Mouse (Mus musculus) adrenal gland, adult 8-10 months (tissue): Measurements from ENCODE around the gene Vwa2. TPM values are rescaled to one million over a fixed set of nuclear protein-coding genes. Genes with fewer than 3 reads are reported as not detected.

Experiments
- DNase-seq: peaks from one replicate; pipeline ENCODE4 v3.0.0; 2022
- total RNA-seq, 4 experiments: library from RNA; stranded (reverse); gene quantifications; 2 replicates each; pipeline ENCODE4 v1.2.4; 2022

Gene Vwa2
- not detected for total RNA-seq

- no peak for DNase-seq
Measured at GRCm38 (mm10) chr19:56873816-56874600, at the start of gene Vwa2. Gene Vwa2 (plus strand): TSS chr19:56874249.

- DNase-seq: no peak
Measured at GRCm38 (mm10) chr19:56826047-56826631, 47.9 kb upstream of the Vwa2 start, which contains the start of gene Tdrd1. Gene Tdrd1 (plus strand): TSS chr19:56826209.

- DNase-seq: no peak
Measured at GRCm38 (mm10) chr19:56828305-56828704, 45.7 kb upstream of the Vwa2 start.

GRCm38 (mm10) chr19:56829267-56829666, 44.8 kb upstream of the Vwa2 start:
- DNase-seq: no peak

- no peak for DNase-seq
Measured at GRCm38 (mm10) chr19:56830163-56830562, 43.9 kb upstream of the Vwa2 start.

- no peak for DNase-seq
Measured at GRCm38 (mm10) chr19:56835340-56835739, 38.7 kb upstream of the Vwa2 start.

GRCm38 (mm10) chr19:56838942-56839706, 34.9 kb upstream of the Vwa2 start:
- DNase-seq: no peak

GRCm38 (mm10) chr19:56842974-56843373, 31.1 kb upstream of the Vwa2 start:
- DNase-seq: no peak

- no peak for DNase-seq
Measured at GRCm38 (mm10) chr19:56852590-56852989, 21.5 kb upstream of the Vwa2 start.

- no peak for DNase-seq
Measured at GRCm38 (mm10) chr19:56856455-56856854, 17.6 kb upstream of the Vwa2 start.

GRCm38 (mm10) chr19:56867701-56868100, 6.3 kb upstream of the Vwa2 start:
- no peak for DNase-seq

- no peak for DNase-seq
Measured at GRCm38 (mm10) chr19:56874601-56875315, 709 bp downstream of the Vwa2 start.

- no peak for DNase-seq
Measured at GRCm38 (mm10) chr19:56877364-56877763, 3.3 kb downstream of the Vwa2 start.

GRCm38 (mm10) chr19:56887879-56888278, 13.8 kb downstream of the Vwa2 start:
- DNase-seq: no peak

- DNase-seq: no peak
Measured at GRCm38 (mm10) chr19:56888654-56889053, 14.6 kb downstream of the Vwa2 start.

GRCm38 (mm10) chr19:56891438-56891837, 17.4 kb downstream of the Vwa2 start:
- DNase-seq: no peak

- no peak for DNase-seq
Measured at GRCm38 (mm10) chr19:56892586-56892985, 18.5 kb downstream of the Vwa2 start.

- DNase-seq: no peak
Measured at GRCm38 (mm10) chr19:56893326-56893725, 19.3 kb downstream of the Vwa2 start.

GRCm38 (mm10) chr19:56897654-56898053, 23.6 kb downstream of the Vwa2 start:
- no peak for DNase-seq

GRCm38 (mm10) chr19:56904095-56904494, 30.0 kb downstream of the Vwa2 start:
- no peak for DNase-seq

- no peak for DNase-seq
Measured at GRCm38 (mm10) chr19:56905395-56905794, 31.3 kb downstream of the Vwa2 start.

GRCm38 (mm10) chr19:56907850-56908249, 33.8 kb downstream of the Vwa2 start:
- DNase-seq: no peak
